Mouse (Mus musculus): ENCODE data around the gene Tm9sf1. TPM values are rescaled to one million over a fixed set of nuclear protein-coding genes. Genes with fewer than 3 reads are reported as not detected.

Tm9sf1 gene
- polyA plus RNA-seq, 1 experiment from 2014 or later = 63.0 TPM

DNA sequence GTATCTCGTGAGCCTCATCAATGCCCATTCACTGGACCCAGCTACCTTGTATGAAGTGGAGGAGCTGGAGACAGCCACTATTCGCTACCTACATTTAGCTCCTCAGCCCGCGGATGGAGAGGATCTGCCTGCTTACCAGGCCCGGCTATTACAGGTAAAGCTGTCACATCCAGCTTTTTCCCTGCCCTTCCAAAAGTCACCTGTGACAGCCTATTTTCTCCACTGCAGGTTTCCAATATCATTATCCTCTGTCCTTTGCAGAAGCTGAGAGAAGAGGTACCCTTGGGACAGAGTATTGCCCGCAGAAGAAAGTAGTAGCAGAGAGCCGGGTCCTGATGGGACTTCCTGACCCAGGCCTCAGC, 40.4 kb downstream of the Tm9sf1 start, which contains the start of gene Irf9:
TSS of gene Irf9 (plus strand) at position 301 of the 362 bp plus-strand sequence.
- Histone ChIP-seq H3K27me3 (replicated peaks) (no peaks in the 10 kb centered on the region), H3K9ac (0 out of 2 replicates have a peak within 1 kb of the TSS, but pooled peaks have one; percentile 2), H3K4me3 (peak within 1 kb of the TSS; percentile 26), H3K36me3 (replicated peaks) (peaks cover 59% of the 10 kb centered on the region), H3K4me2 (peak within 1 kb of the TSS; percentile 41), H3K9me3 (no peaks in the 10 kb centered on the region), H3K4me1 (peaks cover 8% of the 10 kb centered on the region), H3K27ac (0 out of 2 replicates have a peak within 1 kb of the TSS, but pooled peaks have one; percentile 38)
- no peak; the same call in 1 of the 2 replicates for ATAC-seq (replicated peaks)
- WGBS = 87% methylated on average over 7 of the region's 7 CpGs

GRCm38 (mm10) chr14:55598521-55599390, 44.9 kb downstream of the Tm9sf1 start:
- 94% methylated on average over 21 of the region's 21 CpGs for WGBS
- H3K9me3 ChIP-seq = no peaks in the 10 kb centered on the region
- no peak for ATAC-seq (replicated peaks)

DNA sequence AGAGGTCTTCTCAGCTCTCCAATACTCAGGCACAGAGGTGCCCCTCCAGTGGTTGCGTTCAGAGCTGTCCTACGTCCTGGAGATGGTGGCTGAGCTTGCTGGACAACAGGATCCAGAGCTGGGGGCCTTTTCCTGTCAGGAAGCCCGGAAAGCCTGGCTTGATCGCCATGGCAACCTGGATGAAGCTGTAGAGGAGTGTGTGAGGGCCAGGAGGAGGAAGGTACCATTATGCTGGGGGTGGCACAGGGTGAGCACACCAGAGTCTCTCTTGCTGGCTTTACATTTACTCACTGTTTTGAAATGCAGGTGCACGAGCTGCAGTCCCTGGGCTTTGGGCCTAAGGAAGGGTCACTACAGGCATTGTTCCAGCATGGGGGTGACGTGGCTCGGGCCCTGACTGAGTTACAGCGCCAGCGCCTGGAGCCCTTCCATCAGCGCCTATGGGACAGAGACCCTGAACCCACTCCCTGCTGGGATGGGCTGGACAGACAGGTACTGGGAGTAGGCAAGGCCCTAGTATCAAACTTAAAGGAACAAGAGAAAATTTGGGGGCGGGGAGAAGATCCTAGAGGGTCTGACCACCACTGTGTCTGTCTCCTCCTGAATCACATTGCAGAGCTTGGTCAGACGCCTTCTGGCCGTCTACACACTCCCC, 47.4 kb downstream of the Tm9sf1 start:
- no peak overlapping the region for H3K9ac ChIP-seq
- no peak overlapping the region for H3K4me2 ChIP-seq
- H3K4me1 ChIP-seq = peaks cover 24% of the 10 kb centered on the region
- no peak overlapping the region for H3K27ac ChIP-seq
- 72% methylated on average over 13 of the region's 13 CpGs for WGBS
- no peaks in the 10 kb centered on the region for H3K9me3 ChIP-seq
- H3K36me3 ChIP-seq (replicated peaks) = peaks cover 54% of the 10 kb centered on the region
- no peak overlapping the region for H3K4me3 ChIP-seq
- no peaks in the 10 kb centered on the region for H3K27me3 ChIP-seq (replicated peaks)
- ATAC-seq (replicated peaks) = no peak

More at GRCm38 (mm10) chr14:55598521-55599390, 44.9 kb downstream of the Tm9sf1 start:
- H3K9ac ChIP-seq = no peak overlapping the region
- H3K4me1 ChIP-seq = peaks cover 11% of the 10 kb centered on the region
- H3K36me3 ChIP-seq (replicated peaks) = peaks cover 70% of the 10 kb centered on the region
- H3K4me2 ChIP-seq = no peak overlapping the region
- H3K4me3 ChIP-seq = no peak overlapping the region
- no peak overlapping the region for H3K27ac ChIP-seq
- no peaks in the 10 kb centered on the region for H3K27me3 ChIP-seq (replicated peaks)

- Histone ChIP-seq H3K9me3 (no peaks in the 10 kb centered on the region), H3K27me3 (replicated peaks) (no peaks in the 10 kb centered on the region), H3K27ac (no peak overlapping the region), H3K4me1 (peaks cover 38% of the 10 kb centered on the region), H3K9ac (peak overlapping the region; percentile 91), H3K36me3 (replicated peaks) (peaks cover 21% of the 10 kb centered on the region), H3K4me3 (peak overlapping the region; percentile 85), H3K4me2 (peak overlapping the region; percentile 96)
- no peak for ATAC-seq (replicated peaks)
- 7% methylated on average over 16 of the region's 16 CpGs for WGBS
Measured at GRCm38 (mm10) chr14:55592226-55592625, 51.4 kb downstream of the Tm9sf1 start.

- no peaks in the 10 kb centered on the region for H3K27me3 ChIP-seq (replicated peaks)
- H3K9me3 ChIP-seq = no peaks in the 10 kb centered on the region
- H3K4me3 ChIP-seq = peak within 1 kb of the TSS; percentile 85
- ATAC-seq (replicated peaks) = peak; percentile 92
- H3K9ac ChIP-seq = peak within 1 kb of the TSS; percentile 91
- WGBS = under 1% methylated on average over 33 of the region's 33 CpGs
- H3K4me2 ChIP-seq = peak within 1 kb of the TSS; percentile 96
- H3K27ac ChIP-seq = peak within 1 kb of the TSS; percentile 90
- peaks cover 15% of the 10 kb centered on the region; the same call in 1 of the 2 replicates for H3K36me3 ChIP-seq (replicated peaks)
- peaks cover 38% of the 10 kb centered on the region for H3K4me1 ChIP-seq
Measured at GRCm38 (mm10) chr14:55591331-55591891, 52.2 kb downstream of the Tm9sf1 start, which contains the start of gene Rnf31. Gene Rnf31 (plus strand): TSS chr14:55591708.

GRCm38 (mm10) chr14:55590748-55591330, 52.8 kb downstream of the Tm9sf1 start, which contains the start of gene Psme2:
Gene Psme2 (minus strand): TSS chr14:55591113.
- H3K4me1 ChIP-seq = peaks cover 34% of the 10 kb centered on the region
- no peaks in the 10 kb centered on the region for H3K9me3 ChIP-seq
- peaks cover 9% of the 10 kb centered on the region; the same call in 1 of the 2 replicates for H3K36me3 ChIP-seq (replicated peaks)
- peak within 1 kb of the TSS; percentile 85 for H3K4me3 ChIP-seq
- no peaks in the 10 kb centered on the region for H3K27me3 ChIP-seq (replicated peaks)
- peak within 1 kb of the TSS; percentile 96 for H3K4me2 ChIP-seq
- peak; percentile 96 for ATAC-seq (replicated peaks)
- peak within 1 kb of the TSS; percentile 91 for H3K9ac ChIP-seq
- under 1% methylated on average over 22 of the region's 22 CpGs for WGBS
- peak within 1 kb of the TSS; percentile 90 for H3K27ac ChIP-seq

DNA sequence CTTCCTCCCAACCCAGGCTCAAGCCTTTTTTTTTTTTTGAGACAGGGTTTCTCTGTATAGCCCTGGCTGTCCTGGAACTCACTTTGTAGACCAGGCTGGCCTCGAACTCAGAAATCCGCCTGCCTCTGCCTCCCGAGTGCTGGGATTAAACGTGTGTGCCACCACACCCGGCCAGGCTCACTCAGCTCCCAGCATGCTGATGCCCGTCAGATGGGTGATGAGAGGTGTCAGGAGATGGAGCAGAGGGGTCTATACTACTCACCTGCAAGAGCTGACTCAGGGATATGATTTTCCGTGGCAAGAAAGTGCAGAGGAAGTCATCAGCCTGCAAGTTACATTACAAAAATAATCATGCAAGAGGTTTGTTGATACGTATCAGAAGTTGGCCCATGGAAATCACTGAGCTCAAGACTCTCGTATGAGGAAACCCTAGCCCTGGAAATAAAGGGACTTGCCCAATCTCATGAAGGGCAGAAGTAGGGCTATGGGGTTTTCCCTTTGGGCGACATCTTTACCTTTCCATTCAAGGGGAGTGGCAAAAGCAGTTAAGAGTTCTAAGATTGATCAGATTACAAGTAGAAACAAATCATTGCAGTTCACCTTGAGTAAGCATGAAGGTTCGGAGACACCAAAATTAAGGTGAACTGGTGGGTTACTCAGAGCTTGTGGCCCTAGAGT, 53.7 kb downstream of the Tm9sf1 start:
- Histone ChIP-seq H3K9me3 (no peaks in the 10 kb centered on the region), H3K4me2 (peak overlapping the region; percentile 96), H3K27me3 (replicated peaks) (no peaks in the 10 kb centered on the region), H3K36me3 (replicated peaks) (0 out of 2 replicates have a peak, but pooled peaks cover 3% of the 10 kb centered on the region), H3K27ac (peak overlapping the region; percentile 90; the same call in 1 of the 2 replicates), H3K4me1 (peaks cover 33% of the 10 kb centered on the region), H3K4me3 (peak overlapping the region; percentile 85), H3K9ac (peak overlapping the region; percentile 91)
- ATAC-seq (replicated peaks) = no peak
- 88% methylated on average over 11 of the region's 11 CpGs for WGBS

DNA sequence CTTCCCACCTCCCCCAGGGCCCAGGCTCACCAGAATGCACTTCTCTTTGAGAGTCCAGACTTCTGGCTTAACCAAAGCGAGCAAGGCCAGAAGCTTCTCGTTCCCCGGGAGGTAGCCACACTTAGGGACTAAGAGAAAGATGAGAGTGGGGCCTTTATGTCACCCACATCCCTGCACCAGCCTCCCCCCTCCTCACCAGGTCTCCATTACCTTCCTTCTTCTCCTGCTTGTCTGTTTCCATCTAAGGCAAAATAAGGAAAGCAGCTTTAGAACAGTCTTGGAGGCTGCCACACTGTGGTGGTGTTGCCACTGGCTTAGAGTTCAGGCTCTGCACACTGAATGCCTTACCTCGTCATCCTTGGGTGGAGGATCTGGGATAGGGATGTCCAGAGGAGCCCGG, 54.3 kb downstream of the Tm9sf1 start:
- peaks cover 38% of the 10 kb centered on the region for H3K4me1 ChIP-seq
- ATAC-seq (replicated peaks) = no peak
- 91% methylated on average over 5 of the region's 5 CpGs for WGBS
- no peak overlapping the region for H3K27ac ChIP-seq
- no peaks in the 10 kb centered on the region for H3K9me3 ChIP-seq
- no peaks in the 10 kb centered on the region for H3K27me3 ChIP-seq (replicated peaks)
- no peak overlapping the region for H3K4me2 ChIP-seq
- H3K4me3 ChIP-seq = no peak overlapping the region
- no peak overlapping the region for H3K9ac ChIP-seq
- H3K36me3 ChIP-seq (replicated peaks) = 0 out of 2 replicates have a peak, but pooled peaks cover 2% of the 10 kb centered on the region

DNA sequence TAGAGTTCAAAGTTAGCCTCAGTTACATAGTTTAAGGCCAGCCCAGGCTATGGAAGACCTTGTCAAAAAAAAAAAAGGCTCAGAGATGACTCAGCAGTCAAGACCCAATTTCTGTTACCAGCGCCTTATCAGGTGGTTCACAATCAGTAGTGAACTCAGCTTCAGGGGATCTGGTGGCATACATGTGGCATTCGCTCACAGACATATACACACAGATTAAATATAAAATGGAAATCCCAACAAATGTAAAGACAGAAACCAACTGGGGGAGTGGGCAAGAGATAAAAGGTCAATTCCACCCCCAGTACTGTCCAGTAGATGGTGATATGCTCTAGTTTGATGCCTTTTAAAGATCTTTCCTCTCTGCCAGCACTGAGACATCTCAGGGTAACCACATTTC, 57.5 kb downstream of the Tm9sf1 start:
- no peak overlapping the region for H3K4me3 ChIP-seq
- H3K36me3 ChIP-seq (replicated peaks) = peaks cover 5% of the 10 kb centered on the region; the same call in 1 of the 2 replicates
- WGBS = 97% methylated on average over 2 of the region's 2 CpGs
- no peaks in the 10 kb centered on the region for H3K27me3 ChIP-seq (replicated peaks)
- H3K4me2 ChIP-seq = no peak overlapping the region
- no peaks in the 10 kb centered on the region for H3K9me3 ChIP-seq
- no peak overlapping the region for H3K9ac ChIP-seq
- no peak overlapping the region for H3K27ac ChIP-seq
- peaks cover 21% of the 10 kb centered on the region for H3K4me1 ChIP-seq
- ATAC-seq (replicated peaks) = no peak
